Mouse (Mus musculus) liver, embryonic 14.5 days (tissue): ENCODE measurements around the gene Anxa11.

Experiments used
- CTCF ChIP-seq: IDR thresholded peaks from 2 replicates; pipeline ENCODE4 v1.5.1; 2016; ENCODE audit warnings: antibody characterized with exemption, low read depth, control low read depth
- EP300 ChIP-seq: IDR thresholded peaks from 2 replicates; pipeline ENCODE4 v1.6.1; 2016; ENCODE audit warnings: antibody characterized with exemption, low read depth

DNA sequence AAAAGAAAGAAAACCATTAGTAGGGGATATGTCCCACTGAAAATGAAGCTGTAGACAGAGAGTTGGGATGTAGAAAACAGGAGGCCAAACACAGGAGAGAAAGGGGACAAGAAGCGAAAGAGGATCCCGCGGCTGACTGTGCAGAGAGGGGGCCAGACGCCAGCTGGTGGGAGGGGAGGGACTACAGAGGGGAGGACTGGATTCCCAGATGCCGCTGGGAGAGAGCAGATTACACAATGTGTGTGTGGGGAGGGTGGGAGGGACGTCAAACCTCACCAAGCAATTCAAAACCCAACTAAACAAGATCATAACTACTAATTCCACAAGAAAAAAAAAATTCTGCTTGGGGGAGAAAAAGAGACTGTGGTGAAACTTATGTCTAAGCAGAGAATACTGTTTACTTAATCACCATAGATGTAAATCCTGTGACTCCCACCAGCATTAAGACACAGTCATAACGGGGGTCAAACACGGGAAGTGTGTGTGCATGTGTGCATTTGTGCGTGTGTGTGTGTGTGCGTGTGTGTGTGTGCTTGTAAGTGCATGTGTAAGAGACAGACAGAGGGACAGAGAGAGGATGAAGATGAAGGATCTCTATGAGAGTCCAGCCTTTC is 46.3 kb upstream of the Anxa11 start:
- no peak for TF ChIP-seq CTCF
- TF ChIP-seq EP300: no peak
